Mouse (Mus musculus) testis, adult 2 months (tissue): ENCODE data around the gene Mapk8ip1.

Source experiments
- CTCF ChIP-seq: fragments of 200-500 bp; IDR thresholded peaks from 2 replicates; pipeline ENCODE4 v1.5.1; 2012; ENCODE audit warnings: low read depth, mild to moderate bottlenecking, inconsistent platforms, low read length, moderate library complexity; ENCODE audit not compliant: control insufficient read depth, insufficient read depth, insufficient replicate concordance
- POLR2A ChIP-seq: fragments of 200-500 bp; IDR thresholded peaks from 2 replicates; pipeline ENCODE4 v1.6.1; 2012; ENCODE audit warnings: low read depth, mild to moderate bottlenecking, inconsistent platforms, low read length, moderate library complexity; ENCODE audit not compliant: control insufficient read depth

- TF ChIP-seq POLR2A = no peak
- TF ChIP-seq CTCF = no peak
These were observed 29.0 kb upstream of the Mapk8ip1 start for GRCm38 (mm10) chr2:92430089-92430488.
